Mouse (Mus musculus) testis, adult 2 months (tissue): ENCODE measurements around the gene Arl6ip4.

ENCODE experiments used
- CTCF ChIP-seq: fragments of 200-500 bp; IDR thresholded peaks from 2 replicates; pipeline ENCODE4 v1.5.1; 2012; ENCODE audit warnings: low read depth, mild to moderate bottlenecking, inconsistent platforms, low read length, moderate library complexity; ENCODE audit not compliant: control insufficient read depth, insufficient read depth, insufficient replicate concordance
- POLR2A ChIP-seq: fragments of 200-500 bp; IDR thresholded peaks from 2 replicates; pipeline ENCODE4 v1.6.1; 2012; ENCODE audit warnings: low read depth, mild to moderate bottlenecking, inconsistent platforms, low read length, moderate library complexity; ENCODE audit not compliant: control insufficient read depth

GRCm38 (mm10) chr5:124089868-124090267 lies 26.0 kb upstream of the Arl6ip4 start:
- no peak for TF ChIP-seq POLR2A
- no peak for TF ChIP-seq CTCF
